Mouse (Mus musculus) liver, postnatal 0 days (tissue): ENCODE results near the gene Trim2. TPM values are rescaled to one million over a fixed set of nuclear protein-coding genes. Genes with fewer than 3 reads are reported as not detected.
A peak's percentile ranks its signal among the peaks of the same experiment; 100 is the strongest.

Experiments used
- ATAC-seq: fragments of 200-750 bp; cut with Nextera tagmentation; 2 replicates; pipeline ENCODE4 v1.8.0; 2017; ENCODE audit warnings: mild to moderate bottlenecking, moderate library complexity
- DNase-seq: peaks from one replicate; pipeline ENCODE4 v3.0.0-alpha.2; 2016
- H3K27ac ChIP-seq: fragments of 300-500 bp; sonication (generic); 2 replicates; pipeline ENCODE4 v1.5.1; 2014; ENCODE audit warnings: antibody characterized with exemption, moderate library complexity, mild to moderate bottlenecking, low read depth
- H3K27me3 ChIP-seq: fragments of 300-500 bp; sonication (generic); 2 replicates; pipeline ENCODE4 v1.6.1; 2014; ENCODE audit warnings: low read length, control low read depth, mixed read lengths; ENCODE audit not compliant: insufficient read depth
- H3K36me3 ChIP-seq: fragments of 300-500 bp; sonication (generic); replicated peaks from 2 replicates; pipeline ENCODE4 v1.6.1; 2014; ENCODE audit warnings: mild to moderate bottlenecking, control low read depth, low read length, moderate library complexity, mixed read lengths; ENCODE audit not compliant: insufficient read depth
- H3K4me1 ChIP-seq: fragments of 300-500 bp; sonication (generic); 2 replicates; pipeline ENCODE4 v1.6.1; 2014; ENCODE audit warnings: antibody characterized with exemption, mild to moderate bottlenecking, control low read depth; ENCODE audit not compliant: insufficient read depth
- H3K4me2 ChIP-seq: fragments of 300-500 bp; sonication (generic); 2 replicates; pipeline ENCODE4 v1.6.1; 2014; ENCODE audit warnings: low read depth, mild to moderate bottlenecking, low read length, moderate library complexity, mixed read lengths
- H3K4me3 ChIP-seq: fragments of 300-500 bp; sonication (generic); 2 replicates; pipeline ENCODE4 v1.5.1; 2014; ENCODE audit warnings: low read depth, low read length
- H3K9ac ChIP-seq: fragments of 300-500 bp; sonication (generic); replicated peaks from 2 replicates; pipeline ENCODE4 v1.6.1; 2014; ENCODE audit warnings: mild to moderate bottlenecking, moderate library complexity
- H3K9me3 ChIP-seq: fragments of 300-500 bp; sonication (generic); 2 replicates; pipeline ENCODE4 v1.6.1; 2016; ENCODE audit warnings: mild to moderate bottlenecking, control low read depth, low read length, mixed read lengths
- CTCF ChIP-seq: sonication (generic); IDR thresholded peaks from 2 replicates; pipeline ENCODE4 v1.5.1; 2016; ENCODE audit warnings: antibody characterized with exemption, low read depth
- EP300 ChIP-seq: IDR thresholded peaks from 2 replicates; pipeline ENCODE4 v1.6.1; 2016; ENCODE audit warnings: antibody characterized with exemption, low read depth, mild to moderate bottlenecking
- WGBS: fragments of 180-500 bp; shearing (Covaris S2); extraction: QIAGEN DNeasy Blood & Tissue Kit; methylation state at CpG from one replicate; pipeline ENCODE4 v1.1.7; 2014; ENCODE audit not compliant: insufficient replicate concordance; 5-methylcytosine and 5-hydroxymethylcytosine counted together
- polyA plus RNA-seq: library from polyadenylated mRNA; unstranded; fragments of >200 nt; fragmentation: Nextera tagmentation; extraction: Ambion mirVana; gene quantifications from 2 replicates; pipeline ENCODE4 v1.2.1, GENCODE M21; 2015

Gene Trim2
- polyA plus RNA-seq, 1 experiment from 2014 or later: 2.7 TPM

DNA sequence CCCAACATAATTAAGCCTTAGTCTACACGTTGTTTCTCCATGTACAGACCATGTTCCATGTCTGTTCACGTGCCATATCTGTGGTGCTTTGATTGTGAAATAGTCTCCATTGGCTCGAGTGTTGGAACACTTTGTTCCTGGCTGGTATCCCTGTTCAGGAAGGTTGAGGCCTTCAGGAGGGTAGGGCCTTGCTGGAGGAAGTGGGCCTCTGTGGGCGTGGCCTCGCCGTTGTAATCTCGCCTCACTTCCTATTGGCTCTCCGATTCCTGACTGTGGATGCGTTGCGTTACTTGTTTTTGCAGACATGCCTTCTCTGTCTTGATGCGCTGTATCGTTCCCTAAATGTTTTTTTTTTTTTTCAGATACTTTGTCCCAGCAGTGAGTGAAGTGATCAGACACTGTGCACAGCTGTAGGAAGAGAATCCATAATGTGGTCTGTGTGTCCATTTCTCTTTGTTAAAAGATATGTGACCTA lies 18.3 kb upstream of the Trim2 start:
- Histone ChIP-seq H3K9me3 (no peaks in the 10 kb centered on the region), H3K4me2 (no peak overlapping the region; the same call in 1 of the 2 replicates), H3K36me3 (no peaks in the 10 kb centered on the region), H3K27ac (peak overlapping the region; percentile 81), H3K9ac (no peak overlapping the region), H3K27me3 (no peaks in the 10 kb centered on the region), H3K4me3 (no peak overlapping the region), H3K4me1 (peaks cover 11% of the 10 kb centered on the region)
- DNase-seq (peak; percentile 78), ATAC-seq (peak; percentile 98)
- TF ChIP-seq CTCF (no peak), EP300 (peak; percentile 93)
- 62% methylated on average over 12 of the region's 12 CpGs for WGBS

GRCm38 (mm10) chr3:84324478-84324877 lies 17.8 kb upstream of the Trim2 start:
- peak overlapping the region; percentile 81 for H3K27ac ChIP-seq
- DNase-seq: peak; percentile 63
- no peaks in the 10 kb centered on the region for H3K9me3 ChIP-seq
- no peak overlapping the region for H3K9ac ChIP-seq
- peak; percentile 90 for ATAC-seq
- TF ChIP-seq CTCF (no peak), EP300 (no peak)
- 7% methylated on average over 3 of the region's 3 CpGs for WGBS
- peak overlapping the region; percentile 40 for H3K4me2 ChIP-seq
- H3K4me3 ChIP-seq: no peak overlapping the region; the same call in 1 of the 2 replicates
- no peaks in the 10 kb centered on the region for H3K36me3 ChIP-seq
- H3K27me3 ChIP-seq: no peaks in the 10 kb centered on the region
- peaks cover 11% of the 10 kb centered on the region for H3K4me1 ChIP-seq

GRCm38 (mm10) chr3:84324000-84324399 lies 17.3 kb upstream of the Trim2 start:
- WGBS: 41% methylated on average over 6 of the region's 6 CpGs
- Histone ChIP-seq H3K36me3 (no peaks in the 10 kb centered on the region), H3K9me3 (no peaks in the 10 kb centered on the region), H3K9ac (no peak overlapping the region), H3K4me3 (no peak overlapping the region; the same call in 1 of the 2 replicates), H3K4me2 (peak overlapping the region; percentile 40), H3K27ac (peak overlapping the region; percentile 81), H3K27me3 (no peaks in the 10 kb centered on the region), H3K4me1 (peaks cover 11% of the 10 kb centered on the region)
- TF ChIP-seq CTCF (no peak), EP300 (no peak)
- ATAC-seq: no peak; the same call in 1 of the 2 replicates
- DNase-seq: no peak

- no peaks in the 10 kb centered on the region for H3K27me3 ChIP-seq
- no peak overlapping the region for H3K4me2 ChIP-seq
- TF ChIP-seq CTCF (no peak), EP300 (peak; percentile 26)
- H3K4me3 ChIP-seq: no peak overlapping the region
- ATAC-seq (peak; percentile 8; the same call in 1 of the 2 replicates), DNase-seq (no peak)
- H3K36me3 ChIP-seq: no peaks in the 10 kb centered on the region
- H3K27ac ChIP-seq: peak overlapping the region; percentile 36; the same call in 1 of the 2 replicates
- H3K9ac ChIP-seq: no peak overlapping the region
- H3K4me1 ChIP-seq: peaks cover 7% of the 10 kb centered on the region; the same call in 1 of the 2 replicates
- 55% methylated on average over 3 of the region's 3 CpGs for WGBS
- no peaks in the 10 kb centered on the region for H3K9me3 ChIP-seq
Measured at GRCm38 (mm10) chr3:84319504-84319903, 12.8 kb upstream of the Trim2 start.

GRCm38 (mm10) chr3:84318865-84319264 lies 12.2 kb upstream of the Trim2 start:
- H3K4me1 ChIP-seq: 0 out of 2 replicates have a peak, but pooled peaks cover 2% of the 10 kb centered on the region
- 0 out of 2 replicates have a peak overlapping the region, but pooled peaks have one; percentile 36 for H3K27ac ChIP-seq
- H3K9me3 ChIP-seq: no peaks in the 10 kb centered on the region
- no peak overlapping the region for H3K4me3 ChIP-seq
- 75% methylated on average over 4 of the region's 4 CpGs for WGBS
- no peak for TF ChIP-seq CTCF
- TF ChIP-seq EP300: no peak
- H3K27me3 ChIP-seq: no peaks in the 10 kb centered on the region
- no peak for DNase-seq
- no peak for ATAC-seq
- no peak overlapping the region for H3K4me2 ChIP-seq
- H3K9ac ChIP-seq: no peak overlapping the region
- no peaks in the 10 kb centered on the region for H3K36me3 ChIP-seq

DNA sequence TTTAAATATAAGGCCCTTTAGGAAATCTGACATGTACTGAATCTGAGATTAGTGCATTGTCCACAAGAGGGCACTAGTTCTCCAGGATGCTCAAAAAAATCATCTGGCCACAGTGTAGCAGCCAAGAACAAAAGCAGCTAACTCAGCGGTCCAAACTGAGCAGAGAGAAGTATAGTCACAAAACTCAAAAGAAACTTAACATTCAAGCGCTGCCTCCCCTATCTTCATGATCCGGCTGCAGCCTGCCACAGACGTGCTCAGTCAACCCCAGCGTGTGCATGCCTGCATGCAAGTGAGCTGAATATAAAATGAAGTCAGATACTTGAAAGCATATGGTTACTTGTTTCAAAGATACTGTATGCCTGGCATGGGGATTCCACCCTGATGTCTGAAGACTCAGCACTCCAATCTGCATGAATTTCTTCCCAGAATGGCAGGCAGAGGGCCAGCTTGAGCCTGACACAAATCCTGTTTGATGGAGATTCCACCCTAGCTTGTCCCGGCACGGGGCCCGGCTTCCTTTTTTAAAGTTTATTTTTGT lies 8.0 kb upstream of the Trim2 start:
- no peak for TF ChIP-seq EP300
- peak; percentile 85 for TF ChIP-seq CTCF
- H3K9ac ChIP-seq: no peak overlapping the region
- 0 out of 2 replicates have a peak, but pooled peaks cover 2% of the 10 kb centered on the region for H3K4me1 ChIP-seq
- H3K4me3 ChIP-seq: no peak overlapping the region
- DNase-seq (peak; percentile 47), ATAC-seq (peak; percentile 65)
- no peaks in the 10 kb centered on the region for H3K36me3 ChIP-seq
- 33% methylated on average over 8 of the region's 8 CpGs for WGBS
- no peak overlapping the region for H3K27ac ChIP-seq
- H3K9me3 ChIP-seq: no peaks in the 10 kb centered on the region
- peak overlapping the region; percentile 54; the same call in 1 of the 2 replicates for H3K4me2 ChIP-seq
- no peaks in the 10 kb centered on the region for H3K27me3 ChIP-seq
